Mouse (Mus musculus) ES-E14 (cell line): ENCODE measurements at regions not wholly inside any gene's neighbourhood (a gene's known extent, or its start where the extent isn't known, plus 50 kb on each side); places are given as distances from the start of the nearest gene placed in this dataset.

ENCODE experiments used
- DNase-seq: peaks from one replicate; pipeline ENCODE4 v3.0.0-alpha.2; 2013; ENCODE audit warnings: low read depth, low spot score
- H3K27ac ChIP-seq: 2 replicates; pipeline ENCODE4 v1.5.1; 2012; ENCODE audit warnings: low read depth, mild to moderate bottlenecking, low read length, moderate library complexity, mixed read lengths; ENCODE audit not compliant: poor library complexity, insufficient read depth, severe bottlenecking
- H3K36me3 ChIP-seq: 2 replicates; pipeline ENCODE4 v1.6.1; 2012; ENCODE audit warnings: mild to moderate bottlenecking, low read length, moderate library complexity, mixed read lengths; ENCODE audit not compliant: control insufficient read depth, poor library complexity, insufficient read depth, severe bottlenecking
- H3K4me1 ChIP-seq, 2 experiments: fragments of 150-350 bp in 1 of 2; sonication (generic) in 1 of 2; 2 replicates each; pipeline ENCODE4 v1.6.1; 2012; ENCODE audit warnings: low read length in 2 of 2, mild to moderate bottlenecking in 1 of 2, mixed read lengths in 1 of 2; ENCODE audit not compliant: control insufficient read depth in 2 of 2, insufficient read depth in 2 of 2, poor library complexity in 1 of 2
- H3K4me3 ChIP-seq, 2 experiments: fragments of 150-350 bp in 1 of 2; sonication (generic) in 1 of 2; 2 replicates each; pipeline ENCODE4 v1.5.1; 2012; ENCODE audit warnings: low read length in 2 of 2, low read depth in 1 of 2, mild to moderate bottlenecking in 1 of 2, mixed read lengths in 1 of 2; ENCODE audit not compliant: insufficient read depth in 1 of 2, poor library complexity in 1 of 2, severe bottlenecking in 1 of 2
- H3K9ac ChIP-seq: 2 replicates; pipeline ENCODE4 v1.6.1; 2012; ENCODE audit warnings: low read depth, mild to moderate bottlenecking, low read length, mixed read lengths; ENCODE audit not compliant: poor library complexity, insufficient read depth, severe bottlenecking
- H3K9me3 ChIP-seq: fragments of 150-350 bp; sonication (generic); 2 replicates; pipeline ENCODE4 v1.6.1; 2012; ENCODE audit warnings: low read depth, mild to moderate bottlenecking, low read length; ENCODE audit not compliant: control insufficient read depth, insufficient read depth
- CHD2 ChIP-seq: IDR thresholded peaks from 2 replicates; pipeline ENCODE4 v1.6.1; 2014; ENCODE audit warnings: mild to moderate bottlenecking, low read depth, low read length, inconsistent platforms
- HCFC1 ChIP-seq: IDR thresholded peaks from 2 replicates; pipeline ENCODE4 v1.6.1; 2012; ENCODE audit warnings: low read length, inconsistent platforms, borderline replicate concordance; ENCODE audit not compliant: insufficient read depth
- MAFK ChIP-seq: IDR thresholded peaks from 2 replicates; pipeline ENCODE4 v1.6.1; 2014; ENCODE audit warnings: mild to moderate bottlenecking, low read depth, low read length, inconsistent platforms; ENCODE audit not compliant: insufficient read depth
- ZC3H11A ChIP-seq: IDR thresholded peaks from 2 replicates; pipeline ENCODE4 v1.6.1; 2012; ENCODE audit warnings: low read depth, mild to moderate bottlenecking, inconsistent platforms, low read length, borderline replicate concordance
- ZNF384 ChIP-seq: IDR thresholded peaks from 2 replicates; pipeline ENCODE4 v1.6.1; 2012; ENCODE audit warnings: low read depth, low read length, inconsistent platforms
- in situ Hi-C, 2 experiments: fragments of 600-800 bp; cut with MboI; formaldehyde crosslinking; loops; one replicate each; pipeline ENCODE4 v1.15.1; 2025; ENCODE audit warnings: low sequenced_read_pairs in 2 of 2, inconsistent platforms in 1 of 2; ENCODE audit not compliant: unreplicated experiment in 2 of 2

GRCm38 (mm10) chr7:77928479-77929467 lies 809.0 kb downstream of the Ntrk3 start:
- no peak overlapping the region for H3K27ac ChIP-seq
- no peaks in the 10 kb centered on the region for H3K36me3 ChIP-seq
- no peaks in the 10 kb centered on the region for H3K4me1 ChIP-seq
- H3K9ac ChIP-seq = no peak overlapping the region
- H3K4me3 ChIP-seq = no peak overlapping the region
- H3K9me3 ChIP-seq = no peaks in the 10 kb centered on the region
- in situ Hi-C loops = no loop called here
- DNase-seq = no peak
- TF ChIP-seq MAFK = no peak
- TF ChIP-seq HCFC1 = no peak
- no peak for TF ChIP-seq ZNF384
- no peak for TF ChIP-seq CHD2
- no peak for TF ChIP-seq ZC3H11A

- no peaks in the 10 kb centered on the region for H3K36me3 ChIP-seq
- no peak for DNase-seq
- H3K27ac ChIP-seq = no peak overlapping the region
- H3K9ac ChIP-seq = no peak overlapping the region
- H3K4me1 ChIP-seq = no peaks in the 10 kb centered on the region
- no peak overlapping the region for H3K4me3 ChIP-seq
- in situ Hi-C loops = no loop called here
- TF ChIP-seq ZNF384 (no peak), ZC3H11A (no peak), CHD2 (no peak), HCFC1 (no peak), MAFK (no peak)
- no peaks in the 10 kb centered on the region for H3K9me3 ChIP-seq
Measured at GRCm38 (mm10) chr7:77899231-77899630, 838.6 kb downstream of the Ntrk3 start.

- in situ Hi-C loops = no loop called here
- TF ChIP-seq MAFK (no peak), ZNF384 (no peak), ZC3H11A (no peak), HCFC1 (no peak), CHD2 (no peak)
- Histone ChIP-seq H3K4me3 (no peak overlapping the region), H3K9ac (no peak overlapping the region), H3K9me3 (no peaks in the 10 kb centered on the region), H3K27ac (no peak overlapping the region), H3K4me1 (no peaks in the 10 kb centered on the region), H3K36me3 (no peaks in the 10 kb centered on the region)
- no peak for DNase-seq
Measured at GRCm38 (mm10) chr7:77888543-77888942, 849.3 kb downstream of the Ntrk3 start.

- TF ChIP-seq ZC3H11A (no peak), ZNF384 (no peak), CHD2 (no peak), HCFC1 (no peak), MAFK (no peak)
- DNase-seq = no peak
- Histone ChIP-seq H3K4me3 (no peak overlapping the region), H3K4me1 (no peaks in the 10 kb centered on the region), H3K36me3 (no peaks in the 10 kb centered on the region), H3K27ac (no peak overlapping the region), H3K9me3 (no peaks in the 10 kb centered on the region), H3K9ac (no peak overlapping the region)
- in situ Hi-C loops = no loop called here
Measured at GRCm38 (mm10) chr7:77882605-77883354, 855.0 kb downstream of the Ntrk3 start.
